In the genomic region with DNA sequence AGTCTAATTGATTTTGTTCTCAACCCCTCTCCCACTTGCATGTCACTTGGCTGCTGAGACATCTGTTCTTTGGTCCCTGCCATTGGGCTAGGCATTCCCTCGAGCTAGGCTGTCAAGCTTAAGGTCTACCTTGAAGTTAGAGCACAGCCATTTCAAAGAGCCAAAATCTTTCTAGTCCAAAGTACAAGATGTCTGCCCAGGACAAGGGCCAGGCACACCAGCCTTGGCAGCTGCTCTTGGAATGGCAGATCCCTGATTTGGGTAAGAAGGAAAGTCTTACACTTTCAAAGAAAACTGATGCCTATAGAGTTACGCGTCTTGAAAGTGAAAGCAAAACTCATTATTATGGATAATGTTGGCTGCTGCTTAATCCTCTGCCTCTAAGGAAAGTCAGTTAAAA, we compare ENCODE assay signal across 22 mouse cellular contexts.
"Had no signal": no experiment of that assay in that cellular context is flagged by ENCODE, and none has a peak within 500 bp of the region (broad histone marks: within the 10 kb centered on the region; RNA-seq: fewer than 3 reads in every experiment).

No protein-coding gene starts in this region.

- DNase-seq: layer of hippocampus, adult 9-11 months; liver; liver, postnatal 0 days; lung, embryonic 14.5 days; right cerebral cortex, adult 18-20 months; right cerebral cortex, postnatal 14 days; right cerebral cortex, postnatal 4 days; spleen, adult 18-20 months; thymus, postnatal 25 days had no signal

- H3K4me3 ChIP-seq: intestine, embryonic 15.5 days; layer of hippocampus, adult 2 months; limb, embryonic 10.5 days; limb, embryonic 13.5 days; midbrain, embryonic 12.5 days; midbrain, embryonic 15.5 days; neural tube, embryonic 12.5 days; neural tube, embryonic 15.5 days; stomach, embryonic 15.5 days had no signal

- H3K4me2 ChIP-seq: intestine, embryonic 15.5 days; limb, embryonic 13.5 days; lung, embryonic 14.5 days; midbrain, embryonic 12.5 days; midbrain, embryonic 15.5 days; neural tube, embryonic 12.5 days; neural tube, embryonic 15.5 days; stomach, embryonic 15.5 days had no signal

- H3K9me3 ChIP-seq: intestine, embryonic 15.5 days; limb, embryonic 10.5 days; limb, embryonic 13.5 days; midbrain, embryonic 12.5 days; midbrain, embryonic 15.5 days; neural tube, embryonic 12.5 days; neural tube, embryonic 15.5 days; stomach, embryonic 15.5 days had no signal

- H3K27me3 ChIP-seq: intestine, embryonic 15.5 days; limb, embryonic 13.5 days; midbrain, embryonic 12.5 days; midbrain, embryonic 15.5 days; neural tube, embryonic 12.5 days; neural tube, embryonic 15.5 days; stomach, embryonic 15.5 days had no signal

- ATAC-seq: intestine, embryonic 15.5 days; liver, postnatal 0 days; lung, postnatal 0 days; midbrain, embryonic 15.5 days had no signal

- H3K4me1 ChIP-seq: intestine, embryonic 15.5 days; limb, embryonic 10.5 days; limb, embryonic 13.5 days; midbrain, embryonic 12.5 days; midbrain, embryonic 15.5 days; neural tube, embryonic 12.5 days; neural tube, embryonic 15.5 days; stomach, embryonic 15.5 days had no signal

- H3K27ac ChIP-seq: intestine, embryonic 15.5 days; kidney, postnatal 0 days; layer of hippocampus, adult 2 months; limb, embryonic 10.5 days; limb, embryonic 13.5 days; liver, embryonic 14.5 days; macrophage; midbrain, embryonic 12.5 days; midbrain, embryonic 15.5 days; neural tube, embryonic 12.5 days; neural tube, embryonic 15.5 days; stomach, embryonic 15.5 days had no signal

- H3K9ac ChIP-seq: intestine, embryonic 15.5 days; limb, embryonic 13.5 days; liver, embryonic 14.5 days; liver, postnatal 0 days; lung, embryonic 14.5 days; midbrain, embryonic 12.5 days; midbrain, embryonic 15.5 days; neural tube, embryonic 12.5 days; neural tube, embryonic 15.5 days; stomach, embryonic 15.5 days had no signal
